Mouse (Mus musculus) MEL (cell line): Measurements from ENCODE around the gene 9430097D07Rik. TPM values are rescaled to one million over a fixed set of nuclear protein-coding genes. Genes with fewer than 3 reads are reported as not detected.

ENCODE experiments used
- DNase-seq: peaks from one replicate; pipeline ENCODE4 v3.0.0; 2011; ENCODE audit warnings: low read depth, low spot score
- H3K27ac ChIP-seq: 2 replicates; pipeline ENCODE4 v1.5.1; 2012; ENCODE audit warnings: low read depth, mild to moderate bottlenecking, control low read depth, low read length, moderate library complexity; ENCODE audit not compliant: control insufficient read depth
- H3K27me3 ChIP-seq, 2 experiments: fragments of 150-350 bp in 1 of 2; sonication (generic) in 1 of 2; 2 replicates each; pipeline ENCODE4 v1.6.1; 2012; ENCODE audit warnings: low read length in 2 of 2, mild to moderate bottlenecking in 2 of 2, improper control_type of control experiment in 1 of 2, moderate library complexity in 1 of 2; ENCODE audit not compliant: insufficient read depth in 2 of 2, control insufficient read depth in 1 of 2
- H3K36me3 ChIP-seq, 2 experiments: 2 replicates each; pipeline ENCODE4 v1.6.1; 2012 to 2014; ENCODE audit warnings: low read length in 2 of 2, improper control_type of control experiment in 1 of 2, inconsistent platforms in 1 of 2, mild to moderate bottlenecking in 1 of 2; ENCODE audit not compliant: insufficient read depth in 2 of 2, control insufficient read depth in 1 of 2
- H3K4me1 ChIP-seq, 2 experiments: fragments of 150-350 bp in 1 of 2; sonication (generic) in 1 of 2; 2 replicates each; pipeline ENCODE4 v1.6.1; 2012; ENCODE audit warnings: low read length in 2 of 2, improper control_type of control experiment in 1 of 2, mild to moderate bottlenecking in 1 of 2; ENCODE audit not compliant: insufficient read depth in 2 of 2, control insufficient read depth in 1 of 2
- H3K4me3 ChIP-seq, 2 experiments: fragments of 150-350 bp in 1 of 2; sonication (generic) in 1 of 2; 2 replicates each; pipeline ENCODE4 v1.5.1; 2012; ENCODE audit warnings: low read depth in 2 of 2, low read length in 2 of 2, mild to moderate bottlenecking in 2 of 2, moderate library complexity in 2 of 2, control low read depth in 1 of 2, improper control_type of control experiment in 1 of 2; ENCODE audit not compliant: control insufficient read depth in 1 of 2, insufficient read depth in 1 of 2
- H3K79me2 ChIP-seq: 2 replicates; pipeline ENCODE4 v1.6.1; 2012; ENCODE audit warnings: mild to moderate bottlenecking, low read length, moderate library complexity; ENCODE audit not compliant: control insufficient read depth, poor library complexity, insufficient read depth
- H3K9ac ChIP-seq: 2 replicates; pipeline ENCODE4 v1.6.1; 2012; ENCODE audit warnings: low read depth, mild to moderate bottlenecking, control low read depth, low read length, moderate library complexity; ENCODE audit not compliant: control insufficient read depth, poor library complexity, severe bottlenecking
- H3K9me3 ChIP-seq: fragments of 150-350 bp; sonication (generic); replicated peaks from 2 replicates; pipeline ENCODE4 v1.6.1; 2012; ENCODE audit warnings: mild to moderate bottlenecking, low read length, improper control_type of control experiment, moderate library complexity; ENCODE audit not compliant: insufficient read depth
- CTCF ChIP-seq, 3 experiments: IDR thresholded peaks in 2 of 3; conservative IDR thresholded peaks in 1 of 3; 2 replicates each; pipeline ENCODE4 v1.5.1; 2011 to 2012; ENCODE audit warnings: low read length in 3 of 3, low read depth in 2 of 3, mild to moderate bottlenecking in 2 of 3, improper control_type of control experiment in 1 of 3, inconsistent platforms in 1 of 3, mixed read lengths in 1 of 3, moderate library complexity in 1 of 3; ENCODE audit not compliant: control insufficient read depth in 1 of 3, insufficient read depth in 1 of 3, poor library complexity in 1 of 3, severe bottlenecking in 1 of 3
- E2F4 ChIP-seq: IDR thresholded peaks from 2 replicates; pipeline ENCODE4 v1.6.1; 2011; ENCODE audit warnings: low read depth, low read length, improper control_type of control experiment, borderline replicate concordance
- ETS1 ChIP-seq: IDR thresholded peaks from 2 replicates; pipeline ENCODE4 v1.6.1; 2012; ENCODE audit warnings: low read depth, mild to moderate bottlenecking, inconsistent platforms, low read length, improper control_type of control experiment, moderate library complexity
- GABPA ChIP-seq: IDR thresholded peaks from 2 replicates; pipeline ENCODE4 v1.6.1; 2012; ENCODE audit warnings: low read depth, mild to moderate bottlenecking, inconsistent platforms, low read length, improper control_type of control experiment, moderate library complexity
- GATA1 ChIP-seq: IDR thresholded peaks from 2 replicates; pipeline ENCODE4 v1.6.1; 2011; ENCODE audit warnings: low read depth, low read length, improper control_type of control experiment
- MAFK ChIP-seq: IDR thresholded peaks from 2 replicates; pipeline ENCODE4 v1.6.1; 2011; ENCODE audit warnings: low read depth, mild to moderate bottlenecking, low read length, improper control_type of control experiment, borderline replicate concordance
- MAZ ChIP-seq: IDR thresholded peaks from 2 replicates; pipeline ENCODE4 v1.6.1; 2012; ENCODE audit warnings: low read depth, mild to moderate bottlenecking, inconsistent platforms, low read length, improper control_type of control experiment
- MYB ChIP-seq: IDR thresholded peaks from 2 replicates; pipeline ENCODE4 v1.6.1; 2011; ENCODE audit warnings: mild to moderate bottlenecking, low read depth, low read length, improper control_type of control experiment
- MYC ChIP-seq: IDR thresholded peaks from 2 replicates; pipeline ENCODE4 v1.6.1; 2011; ENCODE audit warnings: low read depth, mild to moderate bottlenecking, low read length, improper control_type of control experiment, moderate library complexity
- NRF1 ChIP-seq: IDR thresholded peaks from 2 replicates; pipeline ENCODE4 v1.6.1; 2014; ENCODE audit warnings: low read depth, mild to moderate bottlenecking, inconsistent platforms, low read length, improper control_type of control experiment, moderate library complexity; ENCODE audit not compliant: poor library complexity, insufficient read depth, severe bottlenecking
- POLR2A ChIP-seq, 2 experiments: IDR thresholded peaks; 2 replicates each; pipeline ENCODE4 v1.6.1; 2011 to 2012; ENCODE audit warnings: low read length in 2 of 2, mild to moderate bottlenecking in 2 of 2, control low read depth in 1 of 2, improper control_type of control experiment in 1 of 2, low read depth in 1 of 2, moderate library complexity in 1 of 2; ENCODE audit not compliant: control insufficient read depth in 1 of 2, insufficient read depth in 1 of 2, poor library complexity in 1 of 2
- POLR2AphosphoS5 ChIP-seq: IDR thresholded peaks from 2 replicates; pipeline ENCODE4 v1.6.1; 2012; ENCODE audit warnings: low read depth, borderline replicate concordance, mild to moderate bottlenecking, inconsistent platforms, low read length, moderate library complexity, mixed read lengths
- RCOR1 ChIP-seq: IDR thresholded peaks from 2 replicates; pipeline ENCODE4 v1.6.1; 2012; ENCODE audit warnings: low read depth, mild to moderate bottlenecking, inconsistent platforms, low read length, improper control_type of control experiment
- SIN3A ChIP-seq: IDR thresholded peaks from 2 replicates; pipeline ENCODE4 v1.6.1; 2012; ENCODE audit warnings: low read length, improper control_type of control experiment, inconsistent platforms
- SMC3 ChIP-seq: IDR thresholded peaks from 2 replicates; pipeline ENCODE4 v1.6.1; 2011; ENCODE audit warnings: low read depth, low read length, improper control_type of control experiment
- TAL1 ChIP-seq: IDR thresholded peaks from 2 replicates; pipeline ENCODE4 v1.6.1; 2012; ENCODE audit warnings: mild to moderate bottlenecking, inconsistent platforms, low read length, moderate library complexity, mixed read lengths
- TBP ChIP-seq: IDR thresholded peaks from 2 replicates; pipeline ENCODE4 v1.8.0; 2011; ENCODE audit warnings: low read depth, low read length, improper control_type of control experiment
- TCF12 ChIP-seq: IDR thresholded peaks from 2 replicates; pipeline ENCODE4 v1.6.1; 2014; ENCODE audit warnings: low read depth, mild to moderate bottlenecking, inconsistent platforms, low read length, improper control_type of control experiment, moderate library complexity
- ZKSCAN1 ChIP-seq: IDR thresholded peaks from 2 replicates; pipeline ENCODE4 v1.6.1; 2012; ENCODE audit warnings: low read depth, mild to moderate bottlenecking, inconsistent platforms, low read length, improper control_type of control experiment, moderate library complexity
- ZNF384 ChIP-seq: IDR thresholded peaks from 2 replicates; pipeline ENCODE4 v1.6.1; 2012; ENCODE audit warnings: low read depth, mild to moderate bottlenecking, inconsistent platforms, low read length, improper control_type of control experiment
- polyA plus RNA-seq, 2 experiments: library from polyadenylated mRNA; stranded (reverse) in 1 of 2; unstranded in 1 of 2; fragments of >175 nt in 1 of 2; fragments of >200 nt in 1 of 2; gene quantifications; 2 replicates each; pipeline versions ENCODE4 v1.2.1 to v1.2.4; 2012; ENCODE audit warnings: low replicate concordance in 2 of 2, low read depth in 1 of 2; ENCODE audit not compliant: insufficient read length in 2 of 2, insufficient read depth in 1 of 2, missing spikeins in 1 of 2
- total RNA-seq: library from RNA; depleted of rRNA; stranded (reverse); fragments of 300-350 nt; gene quantifications from 2 replicates; pipeline ENCODE4 v1.2.3, GENCODE M21; 2012

9430097D07Rik gene
- total and polyA plus RNA-seq, 3 experiments: 0.11 to 0.12 TPM; not detected in 1

GRCm38 (mm10) chr2:32549764-32550163, 25.7 kb downstream of the 9430097D07Rik start:
- no peak for TF ChIP-seq MYB
- Histone ChIP-seq H3K4me1 (no peaks in the 10 kb centered on the region), H3K36me3 (no peaks in the 10 kb centered on the region), H3K9ac (no peak overlapping the region), H3K9me3 (no peaks in the 10 kb centered on the region), H3K27me3 (no peaks in the 10 kb centered on the region), H3K79me2 (no peaks in the 10 kb centered on the region), H3K4me3 (no peak overlapping the region), H3K27ac (no peak overlapping the region)
- DNase-seq: no peak

GRCm38 (mm10) chr2:32549171-32549570, 26.3 kb downstream of the 9430097D07Rik start:
- TF ChIP-seq CTCF (IDR thresholded peaks at IDR 0.05 in 2 of 3, conservative IDR thresholded peaks at IDR 0.05 in 1 of 3; ENCODE audit: control insufficient read depth in 1 of 3, insufficient read depth in 1 of 3, low read depth in 2 of 3, low read length in 3 of 3, poor library complexity in 1 of 3, severe bottlenecking in 1 of 3): no peak
- TF ChIP-seq, all 39 proteins: peak for 0
- H3K79me2 ChIP-seq: no peaks in the 10 kb centered on the region
- no peaks in the 10 kb centered on the region for H3K36me3 ChIP-seq
- DNase-seq: no peak
- H3K27me3 ChIP-seq: no peaks in the 10 kb centered on the region
- H3K4me3 ChIP-seq: no peak overlapping the region
- no peaks in the 10 kb centered on the region for H3K9me3 ChIP-seq
- H3K4me1 ChIP-seq: no peaks in the 10 kb centered on the region
- no peak overlapping the region for H3K9ac ChIP-seq
- H3K27ac ChIP-seq: no peak overlapping the region

- Histone ChIP-seq H3K27ac (no peak overlapping the region), H3K27me3 (no peaks in the 10 kb centered on the region), H3K4me3 (no peak overlapping the region), H3K4me1 (no peaks in the 10 kb centered on the region), H3K9me3 (no peaks in the 10 kb centered on the region), H3K9ac (no peak overlapping the region), H3K79me2 (no peaks in the 10 kb centered on the region), H3K36me3 (no peaks in the 10 kb centered on the region)
- no peak for TF ChIP-seq MAFK
- no peak for TF ChIP-seq POLR2A (IDR thresholded peaks at IDR 0.05; ENCODE audit: control insufficient read depth in 1 of 2, insufficient read depth in 1 of 2, low read depth in 1 of 2, low read length in 2 of 2, poor library complexity in 1 of 2)
- TF ChIP-seq SIN3A: no peak
- TF ChIP-seq CTCF (IDR thresholded peaks at IDR 0.05 in 2 of 3, conservative IDR thresholded peaks at IDR 0.05 in 1 of 3; ENCODE audit: control insufficient read depth in 1 of 3, insufficient read depth in 1 of 3, low read depth in 2 of 3, low read length in 3 of 3, poor library complexity in 1 of 3, severe bottlenecking in 1 of 3): no peak
- TF ChIP-seq TAL1: no peak
- DNase-seq: no peak
These were observed 27.3 kb downstream of the 9430097D07Rik start for GRCm38 (mm10) chr2:32547964-32548739.

GRCm38 (mm10) chr2:32547380-32547779, 28.1 kb downstream of the 9430097D07Rik start:
- H3K27ac ChIP-seq: no peak overlapping the region
- H3K36me3 ChIP-seq: no peaks in the 10 kb centered on the region
- H3K9me3 ChIP-seq: no peaks in the 10 kb centered on the region
- no peaks in the 10 kb centered on the region for H3K4me1 ChIP-seq
- DNase-seq: no peak
- H3K9ac ChIP-seq: no peak overlapping the region
- H3K79me2 ChIP-seq: no peaks in the 10 kb centered on the region
- no peaks in the 10 kb centered on the region for H3K27me3 ChIP-seq
- H3K4me3 ChIP-seq: no peak overlapping the region
- TF ChIP-seq TCF12: no peak
- no peak for TF ChIP-seq GABPA
- TF ChIP-seq ZKSCAN1: no peak
- no peak for TF ChIP-seq E2F4
- no peak for TF ChIP-seq MYC
- no peak for TF ChIP-seq NRF1
- no peak for TF ChIP-seq SMC3
- no peak for TF ChIP-seq ZNF384
- TF ChIP-seq POLR2AphosphoS5: no peak
- no peak for TF ChIP-seq RCOR1
- no peak for TF ChIP-seq GATA1
- no peak for TF ChIP-seq ETS1
- TF ChIP-seq MAZ: no peak
- no peak for TF ChIP-seq TBP
